Mouse (Mus musculus) monocyte, adult 59 days (primary cell): Measurements from ENCODE around the gene Defa2. TPM values are rescaled to one million over a fixed set of nuclear protein-coding genes. Genes with fewer than 3 reads are reported as not detected.

Experiments
- total RNA-seq, 2 experiments: library from RNA; stranded (reverse); gene quantifications; one replicate each; pipeline ENCODE4 v1.2.4; 2023

Gene Defa2
- total RNA-seq: not detected

DNA sequence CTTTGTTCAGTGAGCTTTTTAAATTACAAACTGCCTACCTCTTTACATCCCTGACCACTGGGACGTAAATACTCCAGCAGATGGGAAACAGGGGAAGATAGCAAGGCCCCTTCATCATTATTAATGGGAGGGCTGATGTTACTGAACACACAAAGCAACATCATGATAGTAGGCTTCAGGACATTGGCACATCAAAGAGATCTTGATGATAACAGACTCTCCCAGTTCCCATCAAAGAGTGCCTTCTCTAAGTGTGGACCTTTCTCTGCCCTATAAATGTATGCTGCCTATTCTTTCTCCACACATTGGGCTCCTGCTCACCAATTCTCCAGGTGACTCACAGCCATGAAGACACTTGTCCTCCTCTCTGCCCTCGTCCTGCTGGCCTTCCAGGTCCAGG is at the start of gene Defa2:
Gene Defa2, plus strand, starts transcription at position 301 of the 400 bp plus-strand sequence.

DNA sequence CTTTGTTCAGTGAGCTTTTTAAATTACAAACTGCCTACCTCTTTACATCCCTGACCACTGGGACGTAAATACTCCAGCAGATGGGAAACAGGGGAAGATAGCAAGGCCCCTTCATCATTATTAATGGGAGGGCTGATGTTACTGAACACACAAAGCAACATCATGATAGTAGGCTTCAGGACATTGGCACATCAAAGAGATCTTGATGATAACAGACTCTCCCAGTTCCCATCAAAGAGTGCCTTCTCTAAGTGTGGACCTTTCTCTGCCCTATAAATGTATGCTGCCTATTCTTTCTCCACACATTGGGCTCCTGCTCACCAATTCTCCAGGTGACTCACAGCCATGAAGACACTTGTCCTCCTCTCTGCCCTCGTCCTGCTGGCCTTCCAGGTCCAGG is 13.2 kb downstream of the Defa2 start, which contains the start of gene Defa33:
Gene Defa33, plus strand, starts transcription at position 301 of the 400 bp plus-strand sequence.

GRCm38 (mm10) chr8:21427111-21427510 is 48.8 kb downstream of the Defa2 start, which contains the start of gene Defa36:
Defa36 (plus strand) TSS chr8:21427411.

Other genes starting within 250 kb of the Defa2 start
- gene Defa30, start 243.9 kb upstream of the Defa2 start, total RNA-seq: not detected
- not detected for gene Defa22, start 216.2 kb upstream of the Defa2 start, total RNA-seq
- not detected for gene Defa31, start 186.9 kb upstream of the Defa2 start, total RNA-seq
- gene Gm15293, start 177.0 kb upstream of the Defa2 start, total RNA-seq: not detected
- gene Gm15292, start 128.8 kb upstream of the Defa2 start, total RNA-seq: not detected
- not detected for gene Defa27, start 63.0 kb upstream of the Defa2 start, total RNA-seq
- gene Defa29, start 51.5 kb upstream of the Defa2 start, total RNA-seq: not detected
- not detected for gene Defa33, start 13.3 kb downstream of the Defa2 start, total RNA-seq
- gene Defa36, start 48.9 kb downstream of the Defa2 start, total RNA-seq: not detected
- gene Gm7849, start 78.0 kb downstream of the Defa2 start, total RNA-seq: not detected
- gene Defa20, start 130.7 kb downstream of the Defa2 start, total RNA-seq: not detected
- not detected for gene Defa32, start 150.5 kb downstream of the Defa2 start, total RNA-seq
- gene Defa37, start 186.9 kb downstream of the Defa2 start, total RNA-seq: not detected
- gene Defa28, start 204.5 kb downstream of the Defa2 start, total RNA-seq: not detected
- gene Gm7861, start 216.0 kb downstream of the Defa2 start, total RNA-seq: not detected
- not detected for gene Defa26, start 239.7 kb downstream of the Defa2 start, total RNA-seq